Mouse (Mus musculus): ENCODE measurements around the gene Tnfsf4. TPM values are rescaled to one million over a fixed set of nuclear protein-coding genes. Genes with fewer than 3 reads are reported as not detected.

The Tnfsf4 gene
- polyA plus RNA-seq, 1 experiment from 2014 or later = not detected

DNA sequence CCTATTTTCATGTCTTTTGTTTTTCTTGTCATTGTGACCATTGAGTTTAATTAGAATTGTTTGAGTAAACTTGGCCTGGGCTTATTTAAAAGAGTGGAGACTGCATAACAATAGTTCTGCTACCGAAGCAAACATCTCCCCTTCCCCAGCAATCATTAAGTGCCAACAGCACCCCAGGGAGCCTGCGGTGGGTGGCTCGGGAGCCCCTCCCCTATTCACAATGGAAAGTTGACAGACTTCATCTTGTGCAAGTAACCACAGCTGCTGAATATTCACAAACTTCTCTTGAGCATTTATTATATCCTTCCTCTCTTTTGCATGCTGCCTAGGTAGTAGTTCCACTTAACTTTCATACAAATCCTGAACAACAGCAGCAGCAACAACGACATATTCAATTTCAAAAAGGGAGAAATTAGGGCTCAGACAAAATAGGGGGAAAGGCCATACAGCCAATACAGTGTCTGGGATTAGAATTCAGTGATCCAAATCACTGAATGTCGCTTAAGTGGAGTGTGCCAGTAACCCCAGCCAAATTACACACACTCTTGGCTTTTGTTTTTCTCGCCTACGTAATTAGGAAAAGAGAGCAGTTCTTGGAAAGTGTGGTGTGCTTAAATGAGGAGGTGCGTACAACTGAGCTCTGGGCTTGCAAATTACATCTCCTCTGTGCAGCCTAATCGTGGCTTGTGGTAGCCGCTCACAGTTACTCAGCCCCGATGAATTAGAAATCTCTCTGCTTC is 15.4 kb upstream of the Tnfsf4 start:
- H3K4me2 ChIP-seq (ENCODE audit: low read depth, low read length) = no peak overlapping the region
- ATAC-seq = no peak
- H3K4me3 ChIP-seq (ENCODE audit: low read depth, low read length) = no peak overlapping the region
- WGBS (ENCODE audit: insufficient replicate concordance) = 49% methylated on average over 11 of the region's 11 CpGs
- no peaks in the 10 kb centered on the region for H3K36me3 ChIP-seq (replicated peaks; ENCODE audit: insufficient read depth, low read length)
- TF ChIP-seq EP300 (IDR thresholded peaks at IDR 0.05; ENCODE audit: low read depth) (no peak), CTCF (IDR thresholded peaks at IDR 0.05; ENCODE audit: low read depth) (no peak)
- H3K9ac ChIP-seq (replicated peaks) = no peak overlapping the region
- H3K4me1 ChIP-seq (ENCODE audit: insufficient read depth) = no peaks in the 10 kb centered on the region
- no peak overlapping the region for H3K27ac ChIP-seq (ENCODE audit: low read depth)
- H3K9me3 ChIP-seq (ENCODE audit: low read length) = no peaks in the 10 kb centered on the region
- DNase-seq = no peak
- H3K27me3 ChIP-seq (ENCODE audit: insufficient read depth, low read length) = no peaks in the 10 kb centered on the region

DNA sequence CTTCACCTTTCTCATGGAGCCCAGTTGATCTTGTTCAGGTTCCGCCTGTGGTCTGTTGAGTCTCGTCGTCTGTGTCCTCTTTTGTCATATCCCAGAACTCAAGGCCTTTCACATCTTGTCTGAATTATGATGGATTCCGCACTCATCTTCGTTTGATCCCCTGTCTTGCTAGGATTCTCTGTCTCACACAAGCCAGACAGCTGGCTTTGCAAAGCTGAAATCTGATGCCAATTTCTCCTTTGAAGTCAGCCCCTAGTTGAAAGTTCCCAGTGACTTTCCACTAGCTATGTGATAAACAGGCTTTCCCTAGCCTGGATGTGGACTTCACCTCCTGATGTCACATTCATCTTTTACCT is 14.8 kb upstream of the Tnfsf4 start:
- WGBS (ENCODE audit: insufficient replicate concordance) = 63% methylated on average over 5 of the region's 5 CpGs
- no peak overlapping the region for H3K9ac ChIP-seq (replicated peaks)
- no peak for ATAC-seq
- no peak for TF ChIP-seq CTCF (IDR thresholded peaks at IDR 0.05; ENCODE audit: low read depth)
- no peak for TF ChIP-seq EP300 (IDR thresholded peaks at IDR 0.05; ENCODE audit: low read depth)
- no peaks in the 10 kb centered on the region for H3K9me3 ChIP-seq (ENCODE audit: low read length)
- no peak overlapping the region for H3K4me2 ChIP-seq (ENCODE audit: low read depth, low read length)
- no peak overlapping the region for H3K27ac ChIP-seq (ENCODE audit: low read depth)
- no peaks in the 10 kb centered on the region for H3K27me3 ChIP-seq (ENCODE audit: insufficient read depth, low read length)
- H3K36me3 ChIP-seq (replicated peaks; ENCODE audit: insufficient read depth, low read length) = no peaks in the 10 kb centered on the region
- no peak for DNase-seq
- no peaks in the 10 kb centered on the region for H3K4me1 ChIP-seq (ENCODE audit: insufficient read depth)
- H3K4me3 ChIP-seq (ENCODE audit: low read depth, low read length) = no peak overlapping the region

- H3K4me1 ChIP-seq (ENCODE audit: insufficient read depth) = no peaks in the 10 kb centered on the region
- no peaks in the 10 kb centered on the region for H3K36me3 ChIP-seq (replicated peaks; ENCODE audit: insufficient read depth, low read length)
- DNase-seq (no peak), ATAC-seq (no peak)
- H3K27me3 ChIP-seq (ENCODE audit: insufficient read depth, low read length) = no peaks in the 10 kb centered on the region
- H3K4me3 ChIP-seq (ENCODE audit: low read depth, low read length) = no peak overlapping the region
- H3K4me2 ChIP-seq (ENCODE audit: low read depth, low read length) = no peak overlapping the region
- WGBS (ENCODE audit: insufficient replicate concordance) = 56% methylated on average over 2 of the region's 2 CpGs
- TF ChIP-seq CTCF (IDR thresholded peaks at IDR 0.05; ENCODE audit: low read depth) = 0 out of 2 replicates have a peak, but pooled peaks have one; percentile 11
- TF ChIP-seq EP300 (IDR thresholded peaks at IDR 0.05; ENCODE audit: low read depth) = no peak
- H3K9me3 ChIP-seq (ENCODE audit: low read length) = no peaks in the 10 kb centered on the region
- H3K27ac ChIP-seq (ENCODE audit: low read depth) = no peak overlapping the region
- H3K9ac ChIP-seq (replicated peaks) = no peak overlapping the region
Measured at GRCm38 (mm10) chr1:161390066-161390465, 5.1 kb upstream of the Tnfsf4 start.

GRCm38 (mm10) chr1:161392906-161393305 is 2.3 kb upstream of the Tnfsf4 start:
- no peak overlapping the region for H3K9ac ChIP-seq (replicated peaks)
- no peaks in the 10 kb centered on the region for H3K36me3 ChIP-seq (replicated peaks; ENCODE audit: insufficient read depth, low read length)
- no peak for DNase-seq
- H3K27me3 ChIP-seq (ENCODE audit: insufficient read depth, low read length) = no peaks in the 10 kb centered on the region
- no peak overlapping the region for H3K4me3 ChIP-seq (ENCODE audit: low read depth, low read length)
- no peak overlapping the region for H3K27ac ChIP-seq (ENCODE audit: low read depth)
- ATAC-seq = no peak
- H3K4me1 ChIP-seq (ENCODE audit: insufficient read depth) = no peaks in the 10 kb centered on the region
- no peak overlapping the region for H3K4me2 ChIP-seq (ENCODE audit: low read depth, low read length)
- TF ChIP-seq EP300 (IDR thresholded peaks at IDR 0.05; ENCODE audit: low read depth) (no peak), CTCF (IDR thresholded peaks at IDR 0.05; ENCODE audit: low read depth) (no peak)
- H3K9me3 ChIP-seq (ENCODE audit: low read length) = no peaks in the 10 kb centered on the region
- WGBS (ENCODE audit: insufficient replicate concordance) = 52% methylated on average over 10 of the region's 10 CpGs

DNA sequence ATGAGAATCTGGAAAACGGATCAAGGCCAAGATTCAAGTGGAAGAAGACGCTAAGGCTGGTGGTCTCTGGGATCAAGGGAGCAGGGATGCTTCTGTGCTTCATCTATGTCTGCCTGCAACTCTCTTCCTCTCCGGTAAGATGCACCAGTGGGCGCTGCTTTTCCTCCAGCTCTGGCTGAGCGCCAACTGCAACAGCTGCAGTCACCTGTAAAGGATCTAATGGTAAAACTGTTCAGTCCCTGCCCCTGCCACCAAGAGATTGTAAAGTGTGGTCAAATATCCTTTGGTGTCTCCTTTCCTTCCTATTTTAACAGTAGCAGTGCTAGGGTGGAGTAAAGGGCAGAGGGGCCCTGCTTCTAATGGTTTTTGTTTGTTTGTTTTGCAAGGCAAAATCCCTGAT is 401 bp downstream of the Tnfsf4 start:
- 46% methylated on average over 5 of the region's 5 CpGs for WGBS (ENCODE audit: insufficient replicate concordance)
- no peaks in the 10 kb centered on the region for H3K36me3 ChIP-seq (replicated peaks; ENCODE audit: insufficient read depth, low read length)
- no peak for DNase-seq

DNA sequence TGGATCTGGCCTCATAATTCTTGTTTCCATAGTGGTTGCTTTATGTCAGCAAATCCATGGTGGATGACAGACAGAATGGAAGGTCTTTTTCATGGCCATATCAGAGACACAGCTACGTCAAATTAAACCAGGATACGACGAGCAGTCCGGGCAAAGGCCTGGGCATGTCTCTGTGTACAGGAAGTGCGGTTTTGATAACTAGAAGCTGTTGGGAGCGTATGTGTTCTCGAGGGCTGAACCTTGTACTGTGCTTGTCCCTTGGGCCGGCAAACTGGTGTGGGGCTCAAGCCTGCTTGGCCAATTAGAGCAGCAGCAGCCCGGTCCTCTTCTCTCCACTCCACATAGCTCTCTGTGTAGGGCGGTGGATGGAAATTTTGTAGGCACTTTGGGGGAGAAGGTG is 1.1 kb downstream of the Tnfsf4 start:
- Histone ChIP-seq H3K27me3 (ENCODE audit: insufficient read depth, low read length) (no peaks in the 10 kb centered on the region), H3K4me3 (ENCODE audit: low read depth, low read length) (no peak overlapping the region), H3K4me2 (ENCODE audit: low read depth, low read length) (no peak overlapping the region), H3K27ac (ENCODE audit: low read depth) (no peak overlapping the region), H3K4me1 (ENCODE audit: insufficient read depth) (no peaks in the 10 kb centered on the region), H3K36me3 (replicated peaks; ENCODE audit: insufficient read depth, low read length) (no peaks in the 10 kb centered on the region), H3K9ac (replicated peaks) (no peak overlapping the region), H3K9me3 (ENCODE audit: low read length) (no peaks in the 10 kb centered on the region)
- WGBS (ENCODE audit: insufficient replicate concordance) = 30% methylated on average over 10 of the region's 10 CpGs
- TF ChIP-seq CTCF (IDR thresholded peaks at IDR 0.05; ENCODE audit: low read depth) (no peak), EP300 (IDR thresholded peaks at IDR 0.05; ENCODE audit: low read depth) (no peak)
- DNase-seq (no peak), ATAC-seq (no peak)

More for the DNA sequence above, 401 bp downstream of the Tnfsf4 start:
- Histone ChIP-seq H3K27me3 (ENCODE audit: insufficient read depth, low read length) (no peaks in the 10 kb centered on the region), H3K27ac (ENCODE audit: low read depth) (no peak overlapping the region), H3K4me2 (ENCODE audit: low read depth, low read length) (no peak overlapping the region), H3K4me3 (ENCODE audit: low read depth, low read length) (no peak overlapping the region), H3K4me1 (ENCODE audit: insufficient read depth) (no peaks in the 10 kb centered on the region), H3K9ac (replicated peaks) (no peak overlapping the region), H3K9me3 (ENCODE audit: low read length) (no peaks in the 10 kb centered on the region)
- peak; percentile 5; the same call in 1 of the 2 replicates for ATAC-seq
- TF ChIP-seq EP300 (IDR thresholded peaks at IDR 0.05; ENCODE audit: low read depth) (no peak), CTCF (IDR thresholded peaks at IDR 0.05; ENCODE audit: low read depth) (no peak)
